Mouse (Mus musculus) heart, adult 2 months (tissue): ENCODE measurements around the gene Mcam. TPM values are rescaled to one million over a fixed set of nuclear protein-coding genes. Genes with fewer than 3 reads are reported as not detected.

ENCODE experiments used
- DNase-seq, 2 experiments: peaks; one replicate each; pipeline ENCODE4 v3.0.0; 2021
- H3K27ac ChIP-seq: fragments of 200-600 bp; 2 replicates; pipeline ENCODE4 v1.8.1; 2022
- H3K27me3 ChIP-seq: fragments of 200-500 bp; 2 replicates; pipeline ENCODE4 v1.6.1; 2012; ENCODE audit warnings: mild to moderate bottlenecking, low read length, inconsistent platforms, mixed read lengths; ENCODE audit not compliant: control insufficient read depth, insufficient read depth
- H3K36me3 ChIP-seq: fragments of 200-500 bp; 2 replicates; pipeline ENCODE4 v1.6.1; 2012; ENCODE audit warnings: low read length, inconsistent platforms; ENCODE audit not compliant: control insufficient read depth, insufficient read depth
- H3K4me1 ChIP-seq: fragments of 200-500 bp; 2 replicates; pipeline ENCODE4 v1.6.1; 2011; ENCODE audit warnings: low read length; ENCODE audit not compliant: control insufficient read depth, insufficient read depth
- H3K4me3 ChIP-seq: fragments of 200-600 bp; 2 replicates; pipeline ENCODE4 v1.8.1; 2022
- H3K79me2 ChIP-seq: fragments of 200-500 bp; replicated peaks from 2 replicates; pipeline ENCODE4 v1.6.1; 2012; ENCODE audit warnings: mild to moderate bottlenecking, inconsistent platforms, low read length, moderate library complexity, mixed read lengths; ENCODE audit not compliant: control insufficient read depth, insufficient read depth
- H3K9ac ChIP-seq: fragments of 200-500 bp; 2 replicates; pipeline ENCODE4 v1.6.1; 2012; ENCODE audit warnings: low read depth, mild to moderate bottlenecking, control low read depth, inconsistent platforms, low read length, mixed read lengths
- CTCF ChIP-seq: fragments of 200-600 bp; IDR thresholded peaks from 2 replicates; pipeline ENCODE4 v1.8.1; 2022; ENCODE audit warnings: antibody characterized with exemption, mild to moderate bottlenecking, moderate library complexity
- EP300 ChIP-seq: fragments of 200-500 bp; IDR thresholded peaks from 2 replicates; pipeline ENCODE4 v1.6.1; 2011; ENCODE audit warnings: low read depth, low read length, control low read depth; ENCODE audit not compliant: insufficient read depth
- POLR2A ChIP-seq: fragments of 200-500 bp; IDR thresholded peaks from 2 replicates; pipeline ENCODE4 v1.6.1; 2011; ENCODE audit warnings: mild to moderate bottlenecking, low read depth, low read length, control low read depth; ENCODE audit not compliant: insufficient read depth
- WGBS: fragments of 180-500 bp; shearing (Covaris S2); methylation state at CpG from one replicate; pipeline ENCODE4 v1.1.7; 2018; 5-methylcytosine and 5-hydroxymethylcytosine counted together
- intact Hi-C: fragments of 180-260 bp; cut with DNase I; formaldehyde crosslinking; loops from one replicate; pipeline ENCODE4 v1.15.1; 2025
- polyA plus RNA-seq: library from polyadenylated mRNA; depleted of rRNA; stranded (reverse); fragments of >200 nt; gene quantifications from 2 replicates; pipeline ENCODE4 v1.2.3, GENCODE M21; 2012
- total RNA-seq, 2 experiments: library from RNA; stranded (reverse); gene quantifications; 2 replicates each; pipeline ENCODE4 v1.2.3; 2021

The Mcam gene
- total and polyA plus RNA-seq, 3 experiments, result 31.6 to 49.8 (median 32.5) TPM

GRCm38 (mm10) chr9:44113105-44113789 is 21.0 kb upstream of the Mcam start, which contains the start of the genes Gm49380 and Rnf26:
Gene Gm49380 (minus strand): TSS chr9:44113500.
Gene Rnf26 (minus strand): TSS chr9:44113517.
- TF ChIP-seq POLR2A (peak; percentile 65), CTCF (no peak), EP300 (peak; percentile 52; the same call in 1 of the 2 replicates)
- WGBS, result 1% methylated on average over 49 of the region's 51 CpGs
- H3K27ac ChIP-seq, result peak within 1 kb of the TSS; percentile 69; the same call in 1 of the 2 replicates

GRCm38 (mm10) chr9:44114453-44114852 is 19.8 kb upstream of the Mcam start:
- Histone ChIP-seq H3K79me2 (no peaks in the 10 kb centered on the region), H3K27ac (no peak overlapping the region), H3K9ac (no peak overlapping the region), H3K36me3 (no peaks in the 10 kb centered on the region; the same call in 1 of the 2 replicates), H3K4me3 (no peak overlapping the region), H3K27me3 (no peaks in the 10 kb centered on the region), H3K4me1 (peaks cover 4% of the 10 kb centered on the region)
- intact Hi-C loops, result no loop called here
- no peak for DNase-seq
- TF ChIP-seq EP300 (no peak), CTCF (no peak), POLR2A (no peak)
- 73% methylated on average over 2 of the region's 2 CpGs for WGBS

More at GRCm38 (mm10) chr9:44113105-44113789, 21.0 kb upstream of the Mcam start, which contains the start of the genes Gm49380 and Rnf26:
- Histone ChIP-seq H3K4me1 (peaks cover 9% of the 10 kb centered on the region), H3K36me3 (peaks cover 3% of the 10 kb centered on the region; the same call in 1 of the 2 replicates), H3K27me3 (no peaks in the 10 kb centered on the region), H3K9ac (peak within 1 kb of the TSS; percentile 92), H3K4me3 (peak within 1 kb of the TSS; percentile 62), H3K79me2 (no peaks in the 10 kb centered on the region; the same call in 1 of the 2 replicates)
- DNase-seq, result peak; percentile 94 to 96
- intact Hi-C loops, result no loop called here

- TF ChIP-seq CTCF, result no peak
- TF ChIP-seq EP300, result no peak
- TF ChIP-seq POLR2A, result no peak
- 84% methylated on average over 9 of the region's 9 CpGs for WGBS
- Histone ChIP-seq H3K4me1 (peaks cover 1% of the 10 kb centered on the region), H3K9ac (no peak overlapping the region), H3K4me3 (no peak overlapping the region), H3K79me2 (no peaks in the 10 kb centered on the region), H3K27me3 (no peaks in the 10 kb centered on the region), H3K36me3 (no peaks in the 10 kb centered on the region), H3K27ac (no peak overlapping the region)
- no peak for DNase-seq
- intact Hi-C loops, result no loop called here
These were observed 18.7 kb upstream of the Mcam start for GRCm38 (mm10) chr9:44115599-44115998.

- no peaks in the 10 kb centered on the region for H3K36me3 ChIP-seq
- H3K79me2 ChIP-seq, result no peaks in the 10 kb centered on the region
- no peak overlapping the region for H3K27ac ChIP-seq
- H3K4me1 ChIP-seq, result peaks cover 1% of the 10 kb centered on the region
- no peaks in the 10 kb centered on the region for H3K27me3 ChIP-seq
- intact Hi-C loops, result no loop called here
- H3K4me3 ChIP-seq, result no peak overlapping the region
- DNase-seq, result no peak
- no peak overlapping the region for H3K9ac ChIP-seq
- TF ChIP-seq POLR2A (no peak), CTCF (peak; percentile 30), EP300 (no peak)
- 92% methylated on average over 4 of the region's 4 CpGs for WGBS
These were observed 18.1 kb upstream of the Mcam start for GRCm38 (mm10) chr9:44116182-44116581.

GRCm38 (mm10) chr9:44119011-44119410 is 15.3 kb upstream of the Mcam start:
- intact Hi-C loops, result no loop called here
- H3K4me1 ChIP-seq, result no peaks in the 10 kb centered on the region
- no peak overlapping the region for H3K9ac ChIP-seq
- no peak overlapping the region for H3K27ac ChIP-seq
- no peaks in the 10 kb centered on the region for H3K79me2 ChIP-seq
- no peak overlapping the region for H3K4me3 ChIP-seq
- no peak for DNase-seq
- 59% methylated on average over 5 of the region's 5 CpGs for WGBS
- TF ChIP-seq CTCF (peak; percentile 75), POLR2A (no peak)
- H3K36me3 ChIP-seq, result no peaks in the 10 kb centered on the region
- no peaks in the 10 kb centered on the region for H3K27me3 ChIP-seq

- no peak for DNase-seq
- H3K36me3 ChIP-seq, result no peaks in the 10 kb centered on the region
- no peak overlapping the region for H3K27ac ChIP-seq
- no peaks in the 10 kb centered on the region for H3K27me3 ChIP-seq
- no peaks in the 10 kb centered on the region for H3K4me1 ChIP-seq
- H3K4me3 ChIP-seq, result no peak overlapping the region
- intact Hi-C loops, result no loop called here
- H3K79me2 ChIP-seq, result no peaks in the 10 kb centered on the region
- H3K9ac ChIP-seq, result no peak overlapping the region
- TF ChIP-seq POLR2A, result no peak
- TF ChIP-seq EP300, result no peak
- TF ChIP-seq CTCF, result no peak
- WGBS, result 74% methylated on average over 8 of the region's 8 CpGs
These were observed 14.3 kb upstream of the Mcam start for GRCm38 (mm10) chr9:44119948-44120465.
